Mouse (Mus musculus): Measurements from ENCODE around the gene Prpf4b. TPM values are rescaled to one million over a fixed set of nuclear protein-coding genes. Genes with fewer than 3 reads are reported as not detected.

Prpf4b gene
- 51.2 and 53.6 TPM in 2 replicates for polyA plus RNA-seq (2014; fragmentation: Nextera tagmentation; extraction: Ambion mirVana)

GRCm38 (mm10) chr13:34875166-34875710 is at the start of gene Prpf4b:
Prpf4b (plus strand) TSS chr13:34875302.
- peak within 1 kb of the TSS; percentile 96 to 98 for H3K27ac ChIP-seq (replicated peaks in 1 of 2; ENCODE audit: control insufficient read depth in 1 of 2, insufficient read depth in 1 of 2, low read depth in 2 of 2, low read length in 2 of 2)
- peak within 1 kb of the TSS; percentile 84 to 96 for H3K4me3 ChIP-seq (ENCODE audit: control insufficient read depth in 1 of 2, insufficient read depth in 1 of 2, low read depth in 1 of 2, low read length in 2 of 2)
- H3K9me3 ChIP-seq (ENCODE audit: control insufficient read depth, low read length) = no peaks in the 10 kb centered on the region
- peak within 1 kb of the TSS; percentile 86 for H3K4me2 ChIP-seq (ENCODE audit: low read length)
- H3K4me1 ChIP-seq (ENCODE audit: control insufficient read depth in 2 of 2, insufficient read depth in 2 of 2, low read length in 2 of 2) = peaks cover 0 to 20% of the 10 kb centered on the region in 2 experiments; a peak in 2 of 4 replicates
- no peaks in the 10 kb centered on the region for H3K27me3 ChIP-seq (ENCODE audit: control insufficient read depth, insufficient read depth, low read length)
- peak within 1 kb of the TSS; percentile 92 for H3K9ac ChIP-seq (ENCODE audit: low read length)
- 1% methylated on average over 40 of the region's 40 CpGs for WGBS
- H3K36me3 ChIP-seq (ENCODE audit: control insufficient read depth, insufficient read depth, low read length) = 0 out of 2 replicates have a peak, but pooled peaks cover 3% of the 10 kb centered on the region
- peak; percentile 66 for ATAC-seq (ENCODE audit: insufficient number of reproducible peaks, insufficient read depth, low FRiP score, low read depth)

- no peaks in the 10 kb centered on the region for H3K36me3 ChIP-seq (ENCODE audit: control insufficient read depth, insufficient read depth, low read length)
- H3K9me3 ChIP-seq (ENCODE audit: control insufficient read depth, low read length) = 0 out of 2 replicates have a peak, but pooled peaks cover 3% of the 10 kb centered on the region
- ATAC-seq (ENCODE audit: insufficient number of reproducible peaks, insufficient read depth, low FRiP score, low read depth) = no peak
- H3K4me3 ChIP-seq (ENCODE audit: control insufficient read depth in 1 of 2, insufficient read depth in 1 of 2, low read depth in 1 of 2, low read length in 2 of 2) = no peak overlapping the region
- no peak overlapping the region for H3K27ac ChIP-seq (replicated peaks in 1 of 2; ENCODE audit: control insufficient read depth in 1 of 2, insufficient read depth in 1 of 2, low read depth in 2 of 2, low read length in 2 of 2)
- 85% methylated on average over 3 of the region's 3 CpGs for WGBS
- H3K27me3 ChIP-seq (ENCODE audit: control insufficient read depth, insufficient read depth, low read length) = no peaks in the 10 kb centered on the region
- H3K4me1 ChIP-seq (ENCODE audit: control insufficient read depth in 2 of 2, insufficient read depth in 2 of 2, low read length in 2 of 2) = no peaks in the 10 kb centered on the region
- no peak overlapping the region for H3K4me2 ChIP-seq (ENCODE audit: low read length)
- no peak overlapping the region for H3K9ac ChIP-seq (ENCODE audit: low read length)
Measured at GRCm38 (mm10) chr13:34826760-34827690, 48.1 kb upstream of the Prpf4b start.

- Histone ChIP-seq H3K36me3 (ENCODE audit: control insufficient read depth, insufficient read depth, low read length) (no peaks in the 10 kb centered on the region), H3K27ac (replicated peaks in 1 of 2; ENCODE audit: control insufficient read depth in 1 of 2, insufficient read depth in 1 of 2, low read depth in 2 of 2, low read length in 2 of 2) (no peak overlapping the region), H3K27me3 (ENCODE audit: control insufficient read depth, insufficient read depth, low read length) (no peaks in the 10 kb centered on the region), H3K9ac (ENCODE audit: low read length) (no peak overlapping the region), H3K4me1 (ENCODE audit: control insufficient read depth in 2 of 2, insufficient read depth in 2 of 2, low read length in 2 of 2) (no peaks in the 10 kb centered on the region), H3K4me2 (ENCODE audit: low read length) (no peak overlapping the region), H3K4me3 (ENCODE audit: control insufficient read depth in 1 of 2, insufficient read depth in 1 of 2, low read depth in 1 of 2, low read length in 2 of 2) (no peak overlapping the region), H3K9me3 (ENCODE audit: control insufficient read depth, low read length) (0 out of 2 replicates have a peak, but pooled peaks cover 3% of the 10 kb centered on the region)
- no peak for ATAC-seq (ENCODE audit: insufficient number of reproducible peaks, insufficient read depth, low FRiP score, low read depth)
- WGBS = 46% methylated on average over 10 of the region's 10 CpGs
Measured at GRCm38 (mm10) chr13:34827988-34828882, 46.9 kb upstream of the Prpf4b start.

GRCm38 (mm10) chr13:34842851-34843250 is 32.3 kb upstream of the Prpf4b start:
- Histone ChIP-seq H3K9ac (ENCODE audit: low read length) (no peak overlapping the region), H3K27me3 (ENCODE audit: control insufficient read depth, insufficient read depth, low read length) (no peaks in the 10 kb centered on the region), H3K4me1 (ENCODE audit: control insufficient read depth in 2 of 2, insufficient read depth in 2 of 2, low read length in 2 of 2) (no peaks in the 10 kb centered on the region), H3K9me3 (ENCODE audit: control insufficient read depth, low read length) (no peaks in the 10 kb centered on the region), H3K4me3 (ENCODE audit: control insufficient read depth in 1 of 2, insufficient read depth in 1 of 2, low read depth in 1 of 2, low read length in 2 of 2) (no peak overlapping the region), H3K4me2 (ENCODE audit: low read length) (no peak overlapping the region), H3K27ac (replicated peaks in 1 of 2; ENCODE audit: control insufficient read depth in 1 of 2, insufficient read depth in 1 of 2, low read depth in 2 of 2, low read length in 2 of 2) (no peak overlapping the region), H3K36me3 (ENCODE audit: control insufficient read depth, insufficient read depth, low read length) (no peaks in the 10 kb centered on the region)
- 83% methylated on average over 4 of the region's 4 CpGs for WGBS
- ATAC-seq (ENCODE audit: insufficient number of reproducible peaks, insufficient read depth, low FRiP score, low read depth) = no peak

- Histone ChIP-seq H3K27me3 (ENCODE audit: control insufficient read depth, insufficient read depth, low read length) (no peaks in the 10 kb centered on the region), H3K36me3 (ENCODE audit: control insufficient read depth, insufficient read depth, low read length) (no peaks in the 10 kb centered on the region), H3K4me1 (ENCODE audit: control insufficient read depth in 2 of 2, insufficient read depth in 2 of 2, low read length in 2 of 2) (no peaks in the 10 kb centered on the region), H3K4me2 (ENCODE audit: low read length) (no peak overlapping the region), H3K4me3 (ENCODE audit: control insufficient read depth in 1 of 2, insufficient read depth in 1 of 2, low read depth in 1 of 2, low read length in 2 of 2) (no peak overlapping the region), H3K9ac (ENCODE audit: low read length) (no peak overlapping the region), H3K27ac (replicated peaks in 1 of 2; ENCODE audit: control insufficient read depth in 1 of 2, insufficient read depth in 1 of 2, low read depth in 2 of 2, low read length in 2 of 2) (no peak overlapping the region), H3K9me3 (ENCODE audit: control insufficient read depth, low read length) (peaks cover 30% of the 10 kb centered on the region)
- 85% methylated on average over 3 of the region's 3 CpGs for WGBS
- ATAC-seq (ENCODE audit: insufficient number of reproducible peaks, insufficient read depth, low FRiP score, low read depth) = no peak
Measured at GRCm38 (mm10) chr13:34850759-34851158, 24.3 kb upstream of the Prpf4b start.

- Histone ChIP-seq H3K4me3 (ENCODE audit: control insufficient read depth in 1 of 2, insufficient read depth in 1 of 2, low read depth in 1 of 2, low read length in 2 of 2) (no peak overlapping the region), H3K4me1 (ENCODE audit: control insufficient read depth in 2 of 2, insufficient read depth in 2 of 2, low read length in 2 of 2) (no peaks in the 10 kb centered on the region), H3K4me2 (ENCODE audit: low read length) (no peak overlapping the region), H3K36me3 (ENCODE audit: control insufficient read depth, insufficient read depth, low read length) (no peaks in the 10 kb centered on the region), H3K27me3 (ENCODE audit: control insufficient read depth, insufficient read depth, low read length) (no peaks in the 10 kb centered on the region), H3K9ac (ENCODE audit: low read length) (no peak overlapping the region), H3K9me3 (ENCODE audit: control insufficient read depth, low read length) (peaks cover 34% of the 10 kb centered on the region), H3K27ac (replicated peaks in 1 of 2; ENCODE audit: control insufficient read depth in 1 of 2, insufficient read depth in 1 of 2, low read depth in 2 of 2, low read length in 2 of 2) (no peak overlapping the region)
- no peak for ATAC-seq (ENCODE audit: insufficient number of reproducible peaks, insufficient read depth, low FRiP score, low read depth)
- WGBS = 79% methylated on average over 5 of the region's 5 CpGs
Measured at GRCm38 (mm10) chr13:34851191-34851784, 23.8 kb upstream of the Prpf4b start.

GRCm38 (mm10) chr13:34857526-34857925 is 17.6 kb upstream of the Prpf4b start:
- Histone ChIP-seq H3K27ac (replicated peaks in 1 of 2; ENCODE audit: control insufficient read depth in 1 of 2, insufficient read depth in 1 of 2, low read depth in 2 of 2, low read length in 2 of 2) (no peak overlapping the region), H3K9ac (ENCODE audit: low read length) (no peak overlapping the region), H3K4me2 (ENCODE audit: low read length) (no peak overlapping the region), H3K27me3 (ENCODE audit: control insufficient read depth, insufficient read depth, low read length) (no peaks in the 10 kb centered on the region), H3K36me3 (ENCODE audit: control insufficient read depth, insufficient read depth, low read length) (no peaks in the 10 kb centered on the region), H3K9me3 (ENCODE audit: control insufficient read depth, low read length) (peaks cover 34% of the 10 kb centered on the region), H3K4me3 (ENCODE audit: control insufficient read depth in 1 of 2, insufficient read depth in 1 of 2, low read depth in 1 of 2, low read length in 2 of 2) (no peak overlapping the region), H3K4me1 (ENCODE audit: control insufficient read depth in 2 of 2, insufficient read depth in 2 of 2, low read length in 2 of 2) (no peaks in the 10 kb centered on the region)
- WGBS = 31% methylated on average over 2 of the region's 2 CpGs
- no peak for ATAC-seq (ENCODE audit: insufficient number of reproducible peaks, insufficient read depth, low FRiP score, low read depth)

Data from heart, embryonic 14.5 days (tissue).